Mouse (Mus musculus) lung, postnatal 10 days (tissue): ENCODE results near the gene Cntn1.
"Not testable (repeated sequence)": the region's sequence is repeated elsewhere in the genome, so short reads cannot be mapped to it uniquely, and the experiment has no call there.

ENCODE experiments used
- DNase-seq: peaks from one replicate; pipeline ENCODE4 v3.0.0; 2021

The Cntn1 gene

DNA sequence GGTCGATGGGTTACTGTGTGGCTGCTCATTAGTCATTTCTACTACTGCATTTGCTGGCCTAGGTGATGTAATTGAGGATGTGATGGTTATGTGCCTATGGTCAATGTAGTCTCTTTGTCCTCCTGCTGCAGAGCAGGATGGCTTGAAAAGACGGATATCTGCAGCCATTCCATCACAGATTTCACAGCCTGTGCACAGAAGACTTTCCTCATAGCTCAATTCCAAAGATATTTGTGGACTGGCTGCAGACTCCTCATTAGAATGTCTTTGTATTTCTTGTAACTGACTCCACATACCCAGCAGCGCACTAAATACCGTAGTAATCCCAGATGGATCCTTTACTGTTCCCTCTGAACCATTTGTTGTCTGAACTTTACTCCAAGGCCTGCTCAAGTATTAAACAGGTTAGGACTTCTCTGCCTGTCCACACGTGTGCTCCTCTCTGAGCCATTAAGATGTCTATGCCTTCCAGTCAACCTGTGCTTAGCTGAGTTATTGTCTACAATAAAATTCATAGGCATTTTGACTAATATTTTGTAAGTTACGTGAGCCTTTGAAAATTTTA, 220.9 kb downstream of the Cntn1 start:
- no peak for DNase-seq

DNA sequence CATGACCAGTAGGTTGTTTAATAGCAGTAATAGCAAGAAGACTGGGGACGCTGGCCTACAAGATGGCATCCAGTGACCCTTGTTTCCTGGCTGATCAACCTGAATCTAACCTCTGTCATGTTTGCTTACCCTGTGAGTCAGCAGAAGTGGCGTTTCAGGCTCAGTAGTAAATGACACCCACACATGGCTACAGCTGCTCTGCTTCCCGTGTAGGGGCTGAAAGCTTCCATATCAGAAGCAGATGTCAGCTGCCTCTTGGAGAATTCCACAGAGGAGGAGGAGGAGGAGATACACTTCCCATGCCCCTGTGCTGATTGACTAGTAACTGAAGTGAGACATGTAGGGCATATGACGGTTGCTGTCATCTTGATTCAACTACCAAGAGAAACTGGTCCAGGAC, 225.9 kb downstream of the Cntn1 start:
- no peak for DNase-seq

DNA sequence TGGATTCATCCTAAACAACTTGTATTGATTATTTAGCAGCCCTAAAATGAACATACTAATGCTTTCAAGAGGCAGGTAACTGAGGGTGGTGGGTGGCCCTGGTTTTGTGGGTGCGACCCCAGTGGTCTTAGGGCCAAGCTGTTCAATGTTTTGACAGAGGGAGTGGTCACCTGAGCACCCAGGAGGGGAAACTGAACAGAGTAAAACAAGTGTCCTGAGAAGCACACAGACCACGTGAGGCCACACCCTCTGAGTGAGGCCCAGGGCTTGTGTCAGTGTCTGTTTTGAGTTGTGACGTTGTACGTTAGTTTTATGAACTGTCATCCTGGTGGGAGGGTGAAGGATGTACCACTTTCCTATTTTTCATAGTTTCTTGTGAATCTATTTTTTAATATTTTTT, 227.0 kb downstream of the Cntn1 start:
- DNase-seq: no peak

DNA sequence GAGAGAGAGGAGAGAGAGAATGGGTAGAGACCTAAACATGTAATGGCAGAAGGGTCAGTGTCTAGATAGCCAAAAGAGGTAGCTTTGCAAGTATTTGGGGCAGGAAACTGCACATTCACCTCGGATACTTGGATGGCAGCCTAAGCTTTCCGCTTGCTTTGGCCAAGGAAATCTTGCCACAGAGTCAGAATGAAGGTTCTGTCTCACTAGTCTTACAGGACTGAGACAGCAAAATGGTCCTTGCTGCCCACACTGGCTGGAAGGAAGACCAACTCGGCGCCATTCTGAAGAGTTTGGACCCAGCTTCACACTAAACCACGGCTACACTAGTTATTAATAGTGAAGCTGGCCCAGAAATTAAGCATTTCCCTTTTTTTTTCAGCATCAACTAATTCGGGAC, 230.0 kb downstream of the Cntn1 start:
- DNase-seq: no peak

DNA sequence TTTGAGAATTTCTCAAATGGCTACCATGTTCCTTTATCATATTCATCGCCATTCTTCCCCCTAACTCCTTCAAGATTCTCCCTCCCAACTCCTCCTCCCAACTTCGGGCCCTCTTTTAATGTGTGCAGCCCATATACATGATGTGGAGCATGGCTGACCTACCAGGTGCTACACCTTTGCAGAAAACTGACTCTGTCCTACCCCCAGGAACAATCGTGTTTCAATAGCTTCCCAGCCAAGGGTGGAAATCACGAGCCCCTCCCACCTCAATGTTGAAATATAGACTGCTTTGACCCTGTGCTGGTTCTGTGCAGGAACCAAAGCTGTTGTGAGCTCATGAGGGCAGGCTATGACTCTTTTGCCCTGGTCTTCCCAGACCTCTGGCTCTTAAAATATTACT, 236.7 kb downstream of the Cntn1 start:
- no peak for DNase-seq

DNA sequence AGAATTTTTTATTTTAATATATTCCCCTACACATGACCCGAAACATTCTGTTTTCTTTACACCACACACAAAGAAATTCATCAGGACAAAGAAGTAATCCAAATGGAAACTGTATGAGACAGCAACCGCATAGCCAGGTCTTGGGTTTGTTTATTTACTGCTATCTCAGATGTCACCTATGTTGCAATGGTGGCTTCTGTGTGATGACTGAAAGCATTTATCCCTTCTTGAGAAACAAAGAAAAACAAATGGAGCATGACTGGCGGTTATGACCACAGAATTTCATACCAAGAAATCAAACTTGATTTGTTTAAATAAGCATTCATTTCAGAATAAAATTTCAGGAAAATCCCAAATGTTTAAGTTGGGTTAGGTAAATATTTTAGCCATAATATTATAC, 245.5 kb downstream of the Cntn1 start:
- no peak for DNase-seq

DNA sequence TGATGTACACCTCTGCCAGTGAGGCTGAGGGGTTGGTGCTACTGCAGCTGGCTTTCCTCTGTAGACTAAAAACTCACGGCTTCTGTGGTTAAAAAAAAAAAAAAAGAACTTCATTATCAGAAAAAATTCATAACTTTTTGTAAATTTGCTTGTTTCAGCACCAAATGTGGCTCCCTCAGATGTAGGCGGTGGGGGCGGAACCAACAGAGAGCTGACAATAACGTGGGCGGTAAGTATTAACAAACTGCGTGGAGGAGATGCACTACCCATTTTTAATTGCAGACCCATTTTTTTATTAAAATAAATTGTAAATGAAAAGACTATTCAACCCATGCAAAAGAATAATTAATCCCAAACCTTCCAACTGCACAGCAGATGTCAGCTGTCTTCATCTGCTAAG, 251.8 kb downstream of the Cntn1 start:
- no peak for DNase-seq

DNA sequence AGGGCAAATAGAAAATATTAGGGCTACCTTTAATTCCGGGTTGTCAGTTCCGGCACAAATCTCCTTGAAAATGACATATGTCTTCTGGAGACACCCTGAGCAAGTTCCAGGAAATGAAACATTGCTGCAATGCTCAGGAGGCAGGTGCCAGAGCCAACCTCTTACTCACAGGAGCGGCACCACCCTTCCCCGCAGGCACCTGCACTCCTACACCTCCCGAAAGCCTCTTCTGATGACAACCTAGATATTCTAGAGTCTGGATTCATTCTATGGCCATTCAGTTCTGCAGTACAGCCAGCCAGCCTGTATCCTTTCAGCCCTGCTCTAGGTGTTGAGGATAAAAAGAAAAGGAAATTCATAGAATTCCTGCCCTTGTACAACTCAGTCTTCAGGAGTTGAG, 253.3 kb downstream of the Cntn1 start:
- DNase-seq: no peak

DNA sequence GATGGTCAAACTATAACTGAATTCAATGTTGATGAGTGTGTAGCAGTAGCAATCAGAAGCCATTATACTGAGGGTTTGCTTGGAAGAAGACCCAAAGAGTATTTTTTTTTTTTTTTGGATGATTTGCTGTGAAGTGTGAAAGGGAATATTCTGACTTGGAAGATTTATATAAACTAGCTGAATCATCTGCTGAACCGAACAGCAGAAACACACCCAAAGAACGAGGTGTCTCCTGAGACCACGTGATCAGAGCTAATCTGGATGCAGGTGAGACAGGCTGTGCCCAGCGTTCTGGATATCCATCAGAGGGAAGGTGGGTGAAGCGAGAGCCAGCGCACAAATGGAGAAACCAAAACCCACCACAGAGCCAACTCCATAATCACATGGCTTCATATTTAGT, 271.0 kb downstream of the Cntn1 start:
- no peak for DNase-seq

DNA sequence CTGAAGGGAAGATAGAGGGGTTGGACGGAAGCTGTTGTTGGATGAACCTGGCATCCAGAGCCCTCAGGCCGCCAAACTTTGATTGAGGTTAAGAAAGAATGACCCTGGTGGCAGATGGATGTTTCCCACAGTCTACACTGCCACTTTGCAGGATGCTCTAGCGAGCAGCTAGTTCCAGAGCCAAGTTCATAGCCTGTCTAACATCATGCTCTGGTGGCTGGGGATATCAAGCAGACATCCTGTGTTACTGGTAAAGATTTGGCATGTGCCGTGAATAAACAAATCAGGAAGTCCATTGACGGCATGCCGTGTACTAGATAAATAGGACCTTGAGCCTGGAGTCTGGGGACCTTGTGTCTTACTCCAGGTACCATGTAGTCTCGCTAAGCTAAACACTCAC, 276.1 kb downstream of the Cntn1 start:
- DNase-seq: no peak

DNA sequence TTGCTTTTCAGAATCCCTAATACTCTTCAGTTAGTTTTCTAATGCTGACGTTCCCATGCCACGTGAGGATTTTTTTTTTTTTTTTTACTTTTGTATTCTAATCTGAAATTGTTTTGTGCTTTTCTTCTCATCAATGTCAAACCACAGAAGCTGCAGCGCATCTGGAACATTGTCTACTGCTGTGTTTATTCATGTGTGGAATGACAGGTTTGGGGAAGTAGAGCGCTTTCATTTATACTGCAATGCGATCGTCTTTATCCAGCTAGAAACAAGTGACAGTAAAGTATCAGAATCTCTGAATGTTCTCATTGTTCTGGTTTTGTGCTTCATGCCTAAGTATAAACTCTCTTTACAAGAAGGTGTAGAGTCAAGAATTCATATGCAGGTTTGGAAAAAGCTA, 289.3 kb downstream of the Cntn1 start:
- no peak for DNase-seq

DNA sequence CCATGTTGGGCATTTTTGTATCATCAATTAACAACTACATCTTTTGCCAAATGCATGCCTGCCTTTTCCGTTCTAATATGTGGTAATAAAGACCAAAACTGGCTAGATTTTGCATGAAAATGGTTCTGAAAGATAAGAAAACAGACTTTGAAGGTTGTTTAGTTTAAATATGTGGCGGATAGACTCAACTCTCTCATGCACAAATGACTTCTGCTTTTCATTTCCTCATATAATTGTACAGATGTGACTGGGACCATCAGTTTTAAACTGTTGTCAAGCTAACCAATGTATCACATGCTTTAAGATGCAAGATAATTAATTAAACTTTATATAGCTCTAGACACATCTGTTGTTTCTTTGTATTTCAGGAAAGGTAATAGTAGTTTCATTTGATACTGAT, 290.5 kb downstream of the Cntn1 start:
- DNase-seq: no peak

DNA sequence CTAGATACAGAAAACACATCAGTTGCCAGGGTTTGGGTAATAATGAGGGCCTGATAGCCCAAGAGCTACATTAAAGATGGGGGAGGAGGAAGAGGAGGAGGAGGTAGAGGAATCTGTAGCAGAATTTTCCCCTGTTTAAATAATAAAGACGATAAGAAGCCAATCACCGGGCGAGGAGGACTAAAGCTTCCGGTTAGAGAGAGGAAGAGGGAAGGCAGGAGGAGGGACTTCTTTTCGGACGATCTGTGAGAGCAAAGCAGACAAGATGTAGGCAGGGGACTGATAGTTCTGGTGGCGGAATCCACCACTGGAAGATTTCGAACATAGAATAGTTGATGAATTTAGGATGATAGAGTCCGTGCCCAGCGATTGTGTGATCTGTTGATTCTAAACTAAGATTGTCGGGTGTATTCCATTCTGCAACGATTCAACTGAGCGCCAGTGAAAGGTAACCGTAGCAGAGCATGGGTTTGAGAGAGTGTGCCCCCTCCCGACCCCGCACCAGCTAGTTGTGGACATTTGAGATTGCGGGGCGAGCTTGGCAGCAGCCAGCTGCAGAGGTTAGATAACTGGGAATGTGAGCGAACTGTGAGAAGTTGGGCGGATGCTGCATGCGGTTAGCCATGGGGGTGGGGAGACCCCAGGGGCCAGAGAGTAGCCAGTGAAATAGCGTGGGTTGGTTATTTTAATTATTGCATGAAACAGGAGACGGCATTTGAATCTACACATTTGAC, 293.3 kb downstream of the Cntn1 start:
- peak; percentile 5 for DNase-seq

DNA sequence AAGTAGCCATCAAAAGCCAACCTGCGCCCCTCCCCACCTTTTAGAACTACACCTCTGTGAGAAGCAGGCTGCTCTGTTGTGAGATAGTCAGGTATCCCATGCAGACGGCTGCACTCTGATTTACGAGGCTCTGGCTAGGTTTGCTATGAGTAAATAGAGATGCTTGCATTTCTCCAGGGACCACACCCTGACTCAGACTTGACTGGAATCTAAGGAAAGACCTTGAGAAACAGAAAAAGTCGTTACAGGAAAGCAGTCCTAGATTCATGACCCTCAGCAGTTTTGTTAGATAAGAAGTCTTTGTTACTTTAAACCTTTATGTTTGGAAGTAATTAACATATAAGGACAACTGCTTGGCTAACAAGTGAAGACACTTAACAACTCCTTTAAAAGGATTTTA, 296.5 kb downstream of the Cntn1 start:
- no peak for DNase-seq

DNA sequence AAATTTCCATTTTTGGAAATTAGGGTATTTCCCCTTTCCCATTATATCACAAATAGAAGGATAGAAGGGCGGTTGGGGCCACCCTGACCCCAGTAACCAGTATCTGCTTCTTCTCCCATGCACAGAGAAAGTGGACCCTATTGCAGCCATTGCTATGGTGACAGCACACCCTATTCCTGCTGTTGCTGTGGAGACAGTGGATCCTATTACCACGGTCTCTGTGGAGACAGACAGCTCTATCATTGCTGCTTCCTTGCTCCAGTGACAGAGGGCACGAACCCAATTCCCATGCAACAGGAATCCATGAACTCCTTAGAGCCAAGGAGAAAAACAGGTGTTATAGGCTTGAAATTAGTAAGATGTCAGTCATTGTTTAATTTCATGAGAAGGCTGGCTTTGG, 296.9 kb downstream of the Cntn1 start:
- DNase-seq: no peak

DNA sequence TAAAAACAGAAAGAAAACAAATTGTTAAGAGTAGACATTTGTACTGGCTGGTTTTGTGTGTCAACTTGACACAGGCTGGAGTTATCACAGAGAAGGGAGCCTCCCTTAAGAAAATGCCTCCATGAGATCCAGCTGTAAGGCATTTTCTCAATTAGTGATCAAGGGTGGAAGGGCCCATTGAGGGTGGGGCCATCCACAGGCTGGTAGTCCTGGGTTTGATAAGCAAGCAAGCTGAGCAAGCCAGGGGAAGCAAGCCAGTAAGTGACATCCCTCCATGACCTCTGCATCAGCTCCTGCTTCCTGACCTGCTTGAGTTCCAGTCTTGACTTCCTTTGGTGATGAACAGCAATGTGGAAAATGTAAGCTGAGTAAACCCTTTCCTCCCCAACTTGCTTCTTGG, 297.5 kb downstream of the Cntn1 start:
- not testable (repeated sequence) for DNase-seq

DNA sequence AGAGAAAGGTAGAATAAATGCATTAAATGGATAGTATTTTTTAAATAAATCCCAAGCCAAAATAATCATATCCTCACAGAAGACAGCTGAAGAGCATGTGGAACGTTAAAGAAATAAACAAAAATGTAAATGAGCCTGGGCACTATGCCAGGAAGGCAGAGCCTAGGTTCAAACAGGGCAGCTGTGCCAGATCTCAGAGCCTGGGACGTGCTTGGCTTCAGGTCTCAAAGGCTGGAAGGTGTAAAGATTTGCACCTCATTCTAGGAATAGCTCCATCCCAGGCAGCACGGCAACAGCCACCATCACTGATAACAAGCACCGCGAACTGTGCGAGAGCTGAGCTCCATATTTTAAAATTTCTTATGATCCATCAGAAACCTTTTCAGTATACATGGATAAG, 313.2 kb downstream of the Cntn1 start:
- peak; percentile 3 for DNase-seq

DNA sequence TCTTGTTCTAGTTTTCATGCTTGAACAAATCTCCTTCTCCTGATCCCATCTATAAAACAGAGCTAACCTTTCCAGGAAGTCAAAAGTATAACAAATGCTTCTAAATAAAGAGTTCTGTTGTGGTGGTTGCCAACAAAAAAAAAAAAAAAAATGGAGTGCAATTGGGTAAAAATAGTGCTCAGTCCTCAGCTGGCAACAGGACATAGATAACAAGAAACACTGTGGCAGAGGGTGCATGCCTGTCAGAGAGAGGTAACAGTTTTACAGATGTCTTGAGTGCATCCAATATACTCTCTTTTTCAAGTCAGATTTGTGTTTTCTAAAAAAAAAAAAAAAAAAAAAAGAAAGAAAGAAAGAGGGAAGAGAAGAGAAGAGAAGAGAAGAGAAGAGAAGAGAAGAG, 313.6 kb downstream of the Cntn1 start:
- DNase-seq: no peak
